Mouse (Mus musculus): ENCODE data around the gene 4933430I17Rik. TPM values are rescaled to one million over a fixed set of nuclear protein-coding genes. Genes with fewer than 3 reads are reported as not detected.

4933430I17Rik gene
- total and polyA plus RNA-seq, 3 experiments, result 0.12 to 0.43 TPM; not detected in 1

GRCm38 (mm10) chr4:62486162-62486696 lies 38.9 kb upstream of the 4933430I17Rik start:
- H3K27me3 ChIP-seq (ENCODE audit: control insufficient read depth in 1 of 2, insufficient read depth in 2 of 2, low read length in 2 of 2), result no peaks in the 10 kb centered on the region; a peak in 1 of 4 replicates
- H3K9me3 ChIP-seq (replicated peaks; ENCODE audit: insufficient read depth, low read length), result no peaks in the 10 kb centered on the region
- no peak for DNase-seq (ENCODE audit: low read depth, low spot score)
- no peaks in the 10 kb centered on the region for H3K79me2 ChIP-seq (ENCODE audit: control insufficient read depth, insufficient read depth, low read length, poor library complexity)
- H3K36me3 ChIP-seq (ENCODE audit: control insufficient read depth in 1 of 2, insufficient read depth in 2 of 2, low read length in 2 of 2), result peaks cover 0 to 6% of the 10 kb centered on the region in 2 experiments; a peak in 2 of 4 replicates
- H3K4me1 ChIP-seq (ENCODE audit: control insufficient read depth in 1 of 2, insufficient read depth in 2 of 2, low read length in 2 of 2), result peaks cover 0 to 10% of the 10 kb centered on the region in 2 experiments; a peak in 2 of 4 replicates
- TF ChIP-seq JUND (IDR thresholded peaks at IDR 0.05; ENCODE audit: low read depth, low read length) (no peak), RCOR1 (IDR thresholded peaks at IDR 0.05; ENCODE audit: low read depth, low read length) (no peak), TAL1 (IDR thresholded peaks at IDR 0.05; ENCODE audit: low read length) (no peak), SIN3A (IDR thresholded peaks at IDR 0.05; ENCODE audit: low read length) (no peak), UBTF (IDR thresholded peaks at IDR 0.05; ENCODE audit: borderline replicate concordance, insufficient read depth, low read depth, low read length) (no peak), MAFK (IDR thresholded peaks at IDR 0.05; ENCODE audit: borderline replicate concordance, low read depth, low read length) (no peak), ETS1 (IDR thresholded peaks at IDR 0.05; ENCODE audit: low read depth, low read length) (no peak), HCFC1 (IDR thresholded peaks at IDR 0.05; ENCODE audit: low read depth, low read length) (no peak), MYC (IDR thresholded peaks at IDR 0.05; ENCODE audit: low read depth, low read length) (no peak), POLR2AphosphoS5 (IDR thresholded peaks at IDR 0.05; ENCODE audit: borderline replicate concordance, low read depth, low read length) (no peak), TBP (IDR thresholded peaks at IDR 0.05; ENCODE audit: low read depth, low read length) (no peak), MEF2A (IDR thresholded peaks at IDR 0.05; ENCODE audit: extremely low read depth, insufficient replicate concordance, low read depth, low read length, poor library complexity, severe bottlenecking) (no peak), POLR2A (IDR thresholded peaks at IDR 0.05; ENCODE audit: control insufficient read depth in 1 of 2, insufficient read depth in 1 of 2, low read depth in 1 of 2, low read length in 2 of 2, poor library complexity in 1 of 2) (no peak), USF1 (IDR thresholded peaks at IDR 0.05; ENCODE audit: low read depth, low read length) (no peak), GATA1 (IDR thresholded peaks at IDR 0.05; ENCODE audit: low read depth, low read length) (no peak), KAT2A (conservative IDR thresholded peaks at IDR 0.05; ENCODE audit: low read depth, low read length) (no peak)
- H3K4me3 ChIP-seq (ENCODE audit: control insufficient read depth in 1 of 2, insufficient read depth in 1 of 2, low read depth in 2 of 2, low read length in 2 of 2), result no peak overlapping the region
- no peak overlapping the region for H3K27ac ChIP-seq (ENCODE audit: control insufficient read depth, low read depth, low read length)
- H3K9ac ChIP-seq (ENCODE audit: control insufficient read depth, low read depth, low read length, poor library complexity, severe bottlenecking), result no peak overlapping the region

GRCm38 (mm10) chr4:62487172-62487571 lies 38.0 kb upstream of the 4933430I17Rik start:
- Histone ChIP-seq H3K27ac (ENCODE audit: control insufficient read depth, low read depth, low read length) (no peak overlapping the region), H3K9ac (ENCODE audit: control insufficient read depth, low read depth, low read length, poor library complexity, severe bottlenecking) (no peak overlapping the region), H3K36me3 (ENCODE audit: control insufficient read depth in 1 of 2, insufficient read depth in 2 of 2, low read length in 2 of 2) (peaks cover 0 to 6% of the 10 kb centered on the region in 2 experiments; a peak in 2 of 4 replicates), H3K4me1 (ENCODE audit: control insufficient read depth in 1 of 2, insufficient read depth in 2 of 2, low read length in 2 of 2) (peaks cover 0 to 10% of the 10 kb centered on the region in 2 experiments; a peak in 2 of 4 replicates), H3K9me3 (replicated peaks; ENCODE audit: insufficient read depth, low read length) (no peaks in the 10 kb centered on the region), H3K27me3 (ENCODE audit: control insufficient read depth in 1 of 2, insufficient read depth in 2 of 2, low read length in 2 of 2) (no peaks in the 10 kb centered on the region; a peak in 1 of 4 replicates), H3K4me3 (ENCODE audit: control insufficient read depth in 1 of 2, insufficient read depth in 1 of 2, low read depth in 2 of 2, low read length in 2 of 2) (no peak overlapping the region), H3K79me2 (ENCODE audit: control insufficient read depth, insufficient read depth, low read length, poor library complexity) (no peaks in the 10 kb centered on the region)
- no peak for TF ChIP-seq JUND (IDR thresholded peaks at IDR 0.05; ENCODE audit: low read depth, low read length)
- TF ChIP-seq USF1 (IDR thresholded peaks at IDR 0.05; ENCODE audit: low read depth, low read length), result no peak
- TF ChIP-seq BHLHE40 (IDR thresholded peaks at IDR 0.05; ENCODE audit: borderline replicate concordance, low read depth, low read length), result no peak
- TF ChIP-seq EP300 (IDR thresholded peaks at IDR 0.05; ENCODE audit: low read depth in 1 of 2, low read length in 2 of 2), result no peak
- TF ChIP-seq KAT2A (conservative IDR thresholded peaks at IDR 0.05; ENCODE audit: low read depth, low read length), result no peak
- no peak for TF ChIP-seq MYB (IDR thresholded peaks at IDR 0.05; ENCODE audit: low read depth, low read length)
- no peak for TF ChIP-seq ETS1 (IDR thresholded peaks at IDR 0.05; ENCODE audit: low read depth, low read length)
- TF ChIP-seq MXI1 (IDR thresholded peaks at IDR 0.05; ENCODE audit: low read depth, low read length), result no peak
- TF ChIP-seq HCFC1 (IDR thresholded peaks at IDR 0.05; ENCODE audit: low read depth, low read length), result no peak
- TF ChIP-seq GATA1 (IDR thresholded peaks at IDR 0.05; ENCODE audit: low read depth, low read length), result no peak
- no peak for TF ChIP-seq GABPA (IDR thresholded peaks at IDR 0.05; ENCODE audit: low read depth, low read length)
- no peak for TF ChIP-seq CHD2 (IDR thresholded peaks at IDR 0.05; ENCODE audit: low read length)
- no peak for TF ChIP-seq MEF2A (IDR thresholded peaks at IDR 0.05; ENCODE audit: extremely low read depth, insufficient replicate concordance, low read depth, low read length, poor library complexity, severe bottlenecking)
- no peak for TF ChIP-seq CHD1 (IDR thresholded peaks at IDR 0.05; ENCODE audit: low read depth, low read length)
- no peak for TF ChIP-seq E2F4 (IDR thresholded peaks at IDR 0.05; ENCODE audit: borderline replicate concordance, low read depth, low read length)
- no peak for TF ChIP-seq RCOR1 (IDR thresholded peaks at IDR 0.05; ENCODE audit: low read depth, low read length)
- DNase-seq (ENCODE audit: low read depth, low spot score), result no peak

Measured in MEL (cell line).